Mouse (Mus musculus) ES-CJ7 (cell line): ENCODE results near the gene Ace2.

Source experiments
- DNase-seq: peaks from one replicate; pipeline ENCODE4 v3.0.0; 2011; ENCODE audit warnings: low read depth, low spot score

Ace2 gene

GRCm38 (mm10) chrX:164139032-164139431 is at the start of gene Ace2:
Gene Ace2, plus strand, starts transcription at chrX:164139332.
- no peak for DNase-seq

GRCm38 (mm10) chrX:164089916-164090315 is 49.2 kb upstream of the Ace2 start:
- DNase-seq, result no peak

- DNase-seq, result no peak
Measured at GRCm38 (mm10) chrX:164092300-164093169, 46.6 kb upstream of the Ace2 start.

- DNase-seq, result no peak
Measured at GRCm38 (mm10) chrX:164093435-164093834, 45.7 kb upstream of the Ace2 start.

GRCm38 (mm10) chrX:164095838-164096237 is 43.3 kb upstream of the Ace2 start:
- DNase-seq, result no peak

- DNase-seq, result no peak
Measured at GRCm38 (mm10) chrX:164101483-164101882, 37.6 kb upstream of the Ace2 start.

GRCm38 (mm10) chrX:164102198-164102597 is 36.9 kb upstream of the Ace2 start:
- no peak for DNase-seq

GRCm38 (mm10) chrX:164102656-164103055 is 36.5 kb upstream of the Ace2 start:
- DNase-seq, result no peak

- DNase-seq, result no peak
Measured at GRCm38 (mm10) chrX:164111146-164111545, 28.0 kb upstream of the Ace2 start.

- no peak for DNase-seq
Measured at GRCm38 (mm10) chrX:164113744-164114143, 25.4 kb upstream of the Ace2 start.

GRCm38 (mm10) chrX:164123942-164124341 is 15.2 kb upstream of the Ace2 start:
- DNase-seq, result no peak

- DNase-seq, result no peak
Measured at GRCm38 (mm10) chrX:164133531-164133930, 5.6 kb upstream of the Ace2 start.

GRCm38 (mm10) chrX:164135304-164135818 is 3.8 kb upstream of the Ace2 start:
- DNase-seq, result no peak

GRCm38 (mm10) chrX:164145463-164146250 is 6.5 kb downstream of the Ace2 start:
- DNase-seq, result no peak

- DNase-seq, result no peak
Measured at GRCm38 (mm10) chrX:164152703-164153102, 13.6 kb downstream of the Ace2 start.

- DNase-seq, result no peak
Measured at GRCm38 (mm10) chrX:164153606-164154005, 14.5 kb downstream of the Ace2 start.

GRCm38 (mm10) chrX:164154594-164154993 is 15.5 kb downstream of the Ace2 start:
- no peak for DNase-seq

- DNase-seq, result no peak
Measured at GRCm38 (mm10) chrX:164164681-164165080, 25.5 kb downstream of the Ace2 start.

GRCm38 (mm10) chrX:164171034-164171433 is 31.9 kb downstream of the Ace2 start:
- DNase-seq, result no peak

- no peak for DNase-seq
Measured at GRCm38 (mm10) chrX:164173880-164174279, 34.7 kb downstream of the Ace2 start.

- DNase-seq, result no peak
Measured at GRCm38 (mm10) chrX:164175311-164175710, 36.2 kb downstream of the Ace2 start.

GRCm38 (mm10) chrX:164175780-164176179 is 36.6 kb downstream of the Ace2 start:
- no peak for DNase-seq
